In the genomic region with DNA sequence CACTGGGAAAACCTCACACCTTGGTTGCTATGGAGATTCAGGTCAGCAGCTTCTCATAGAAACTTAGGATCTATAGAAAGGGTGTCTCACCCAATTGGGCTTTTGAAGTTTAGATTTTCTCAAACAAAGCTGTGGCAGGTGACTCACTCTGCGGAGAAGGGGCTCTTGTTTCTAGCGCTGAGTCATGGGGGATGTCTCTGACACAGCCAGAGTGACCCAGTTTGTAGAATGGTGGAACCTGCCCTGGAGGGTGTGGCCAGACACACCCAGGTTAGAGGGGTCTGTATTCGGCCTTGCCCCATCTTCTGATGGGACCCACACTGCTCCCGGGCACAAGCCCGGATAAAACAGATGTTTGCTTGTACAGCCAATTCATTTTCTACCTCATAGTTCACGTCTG, we compare ENCODE assay signal across 19 mouse cellular contexts.
DNase-seq lines count a peak whose midpoint lies in the region; ATAC-seq lines count a peak whose summit lies in the region.
"Had no signal": no experiment of that assay in that cellular context is flagged by ENCODE, and none has a peak within 500 bp of the region (broad histone marks: within the 10 kb centered on the region; RNA-seq: fewer than 3 reads in every experiment).

No protein-coding gene starts in this region.

- DNase-seq in 3134 (ENCODE audit: extremely low read depth, insufficient read length, low spot score): peak; percentile 55
- DNase-seq in 416B (ENCODE audit: low read depth): peak; percentile 50
- DNase-seq in NIH3T3 (ENCODE audit: low read depth): peak; percentile 62
- DNase-seq in heart, adult 18-20 months: no peak
- no peak for DNase-seq in urinary bladder, postnatal 4 days (ENCODE audit: low spot score in 2 of 2)
- DNase-seq in gastrocnemius, adult 8-10 months (ENCODE audit: low spot score in 2 of 2): no peak
- DNase-seq: cerebellum, adult 18-20 months; forebrain, postnatal 0 days; gastrocnemius, postnatal 36 days; kidney, adult 18-20 months; lung, postnatal 4 days; midbrain, embryonic 14.5 days; right cerebral cortex, postnatal 25 days had no signal

- H3K9ac ChIP-seq in stomach, embryonic 14.5 days (replicated peaks; ENCODE audit: low read depth, low read length): no peak overlapping the region
- H3K9ac ChIP-seq: forebrain, postnatal 0 days; hindbrain, embryonic 14.5 days; neural tube, embryonic 12.5 days had no signal

- peaks cover 7% of the 10 kb centered on the region; the same call in 1 of the 2 replicates for H3K36me3 ChIP-seq in stomach, embryonic 14.5 days (ENCODE audit: control insufficient read depth, insufficient read depth, low read length)

- H3K4me1 ChIP-seq in stomach, embryonic 14.5 days (ENCODE audit: control insufficient read depth, insufficient read depth, low read length): no peaks in the 10 kb centered on the region
- H3K4me1 ChIP-seq: forebrain, embryonic 10.5 days; neural tube, embryonic 12.5 days had no signal

- H3K4me2 ChIP-seq in stomach, embryonic 14.5 days (replicated peaks; ENCODE audit: low read depth, low read length): no peak overlapping the region
- H3K4me2 ChIP-seq: hindbrain, embryonic 14.5 days; neural tube, embryonic 12.5 days had no signal

- H3K27ac ChIP-seq in stomach, embryonic 14.5 days (ENCODE audit: low read length): peak overlapping the region; percentile 72; the same call in 1 of the 2 replicates
- H3K27ac ChIP-seq: forebrain, embryonic 10.5 days; hindbrain, embryonic 14.5 days; kidney, postnatal 0 days; neural tube, embryonic 12.5 days had no signal

- no peaks in the 10 kb centered on the region for H3K9me3 ChIP-seq in stomach, embryonic 14.5 days (ENCODE audit: control insufficient read depth, low read depth, low read length)
- H3K9me3 ChIP-seq: neural tube, embryonic 12.5 days had no signal

- H3K27me3 ChIP-seq in stomach, embryonic 14.5 days (ENCODE audit: control insufficient read depth, insufficient read depth, low read length): no peaks in the 10 kb centered on the region
- H3K27me3 ChIP-seq: neural tube, embryonic 12.5 days had no signal

- no peak overlapping the region for H3K4me3 ChIP-seq in stomach, embryonic 14.5 days (ENCODE audit: low read depth, low read length)
- H3K4me3 ChIP-seq: forebrain, embryonic 10.5 days; neural tube, embryonic 12.5 days had no signal

- 71% methylated on average over 6 of the region's 6 CpGs for WGBS in stomach, embryonic 14.5 days

- ATAC-seq in stomach, embryonic 14.5 days (ENCODE audit: insufficient number of reproducible peaks, insufficient read depth, low FRiP score, low read depth): peak; percentile 82
- ATAC-seq: forebrain, postnatal 0 days; inflammation-experienced regulatory T-cells, adult 6 months had no signal

Comparison
In these comparisons a context has a peak if more than half of its experiments do, and no peak if none do; other contexts are left out.
1. DNase-seq: peak in 3134 (single experiment), 416B (single experiment) and NIH3T3 (single experiment); none in heart, adult 18-20 months (0 of 2), urinary bladder, postnatal 4 days (0 of 2) and gastrocnemius, adult 8-10 months (0 of 2).